Mouse (Mus musculus): ENCODE measurements at regions not wholly inside any gene's neighbourhood (a gene's known extent, or its start where the extent isn't known, plus 50 kb on each side); places are given as distances from the start of the nearest gene placed in this dataset.

DNA sequence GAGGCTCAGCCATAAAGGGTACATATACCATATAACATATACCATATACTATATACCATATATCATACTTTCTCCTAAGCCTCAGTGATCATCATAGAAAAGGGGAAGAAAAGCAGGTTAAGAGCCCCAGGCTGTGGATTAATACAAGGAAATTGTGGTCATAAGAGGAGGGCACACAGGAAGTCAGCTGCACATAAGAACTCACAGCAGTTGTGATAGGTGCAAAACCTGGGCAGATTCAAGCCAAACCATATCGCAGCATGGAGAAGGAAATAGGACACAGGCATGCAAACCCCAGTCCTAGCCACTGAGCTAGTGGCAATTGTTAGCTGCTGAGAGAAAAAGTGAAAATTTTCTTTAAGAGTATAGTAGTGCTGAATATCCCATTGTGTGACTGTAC, 228.3 kb upstream of the Adgrl3 start:
- no peaks in the 10 kb centered on the region for H3K79me2 ChIP-seq (replicated peaks; ENCODE audit: control insufficient read depth, extremely low read depth, insufficient read depth, poor library complexity, severe bottlenecking)
- H3K36me3 ChIP-seq (replicated peaks in 1 of 2; ENCODE audit: control insufficient read depth in 1 of 2, insufficient read depth in 1 of 2, low read length in 1 of 2) = no peaks in the 10 kb centered on the region
- no peak overlapping the region for H3K4me2 ChIP-seq (ENCODE audit: insufficient read depth, low read depth, poor library complexity, severe bottlenecking)
- H3K4me3 ChIP-seq (replicated peaks in 1 of 3; ENCODE audit: low read depth in 2 of 3, low read length in 2 of 3, poor library complexity in 1 of 3) = no peak overlapping the region
- no peak for TF ChIP-seq MAZ (IDR thresholded peaks at IDR 0.05; ENCODE audit: low read depth, low read length)
- no peak for TF ChIP-seq ZKSCAN1 (IDR thresholded peaks at IDR 0.05; ENCODE audit: borderline replicate concordance, low read depth, low read length)
- no peak for TF ChIP-seq GABPA (IDR thresholded peaks at IDR 0.05; ENCODE audit: insufficient replicate concordance, low read depth, low read length)
- no peak for TF ChIP-seq MXI1 (IDR thresholded peaks at IDR 0.05; ENCODE audit: low read depth, low read length)
- no peak for TF ChIP-seq TCF12 (IDR thresholded peaks at IDR 0.05; ENCODE audit: low read depth, low read length)
- no peak for TF ChIP-seq ZC3H11A (IDR thresholded peaks at IDR 0.05; ENCODE audit: low read depth, low read length)
- TF ChIP-seq CTCF (conservative IDR thresholded peaks at IDR 0.05 in 1 of 2, IDR thresholded peaks at IDR 0.05 in 1 of 2; ENCODE audit: low read depth in 2 of 2, low read length in 2 of 2) = no peak
- no peak for TF ChIP-seq ELF1 (IDR thresholded peaks at IDR 0.05; ENCODE audit: low read depth, low read length)
- TF ChIP-seq SIN3A (IDR thresholded peaks at IDR 0.05; ENCODE audit: low read length) = no peak
- no peak for TF ChIP-seq CHD2 (IDR thresholded peaks at IDR 0.05; ENCODE audit: low read length)
- TF ChIP-seq JUND (conservative IDR thresholded peaks at IDR 0.05; ENCODE audit: low read depth, low read length) = no peak
- no peak for TF ChIP-seq CHD1 (IDR thresholded peaks at IDR 0.05; ENCODE audit: low read depth, low read length)
- TF ChIP-seq NELFE (IDR thresholded peaks at IDR 0.05; ENCODE audit: low read depth, low read length) = no peak
- no peak for TF ChIP-seq MYC (IDR thresholded peaks at IDR 0.05; ENCODE audit: low read depth, low read length)
- TF ChIP-seq ZMIZ1 (IDR thresholded peaks at IDR 0.05; ENCODE audit: low read depth, low read length) = no peak
- TF ChIP-seq USF1 (IDR thresholded peaks at IDR 0.05; ENCODE audit: low read depth, low read length) = no peak
- TF ChIP-seq PAX5 (IDR thresholded peaks at IDR 0.05; ENCODE audit: low read length) = no peak
- no peak for TF ChIP-seq MAFK (IDR thresholded peaks at IDR 0.05; ENCODE audit: insufficient replicate concordance, low read length)
- TF ChIP-seq BHLHE40 (IDR thresholded peaks at IDR 0.05; ENCODE audit: low read depth, low read length) = no peak
- no peak for TF ChIP-seq ZNF384 (IDR thresholded peaks at IDR 0.05; ENCODE audit: low read depth, low read length)
- H3K9me3 ChIP-seq (replicated peaks; ENCODE audit: low read length) = no peaks in the 10 kb centered on the region
- H3K4me1 ChIP-seq (ENCODE audit: control insufficient read depth in 1 of 2, insufficient read depth in 2 of 2) = peaks cover 0 to 4% of the 10 kb centered on the region in 2 experiments; a peak in 2 of 4 replicates
- in situ Hi-C loops (cut with MboI; ENCODE audit: low pct_ligation_motif_present, low pct_unique_long_range_greater_than_20kb, low sequenced_read_pairs) (no loop called here), dilution Hi-C loops (cut with MboI; ENCODE audit: extremely low pct_ligation_motif_present, extremely low pct_unique_long_range_greater_than_20kb, low sequenced_read_pairs) (no loop called here)
- H3K27ac ChIP-seq (ENCODE audit: insufficient read depth, low read depth) = no peak overlapping the region
- no peaks in the 10 kb centered on the region for H3K27me3 ChIP-seq (replicated peaks)
- no peak overlapping the region for H3K9ac ChIP-seq (ENCODE audit: insufficient read depth, low read depth)
- peak; percentile 4 for DNase-seq (ENCODE audit: extremely low read depth)

DNA sequence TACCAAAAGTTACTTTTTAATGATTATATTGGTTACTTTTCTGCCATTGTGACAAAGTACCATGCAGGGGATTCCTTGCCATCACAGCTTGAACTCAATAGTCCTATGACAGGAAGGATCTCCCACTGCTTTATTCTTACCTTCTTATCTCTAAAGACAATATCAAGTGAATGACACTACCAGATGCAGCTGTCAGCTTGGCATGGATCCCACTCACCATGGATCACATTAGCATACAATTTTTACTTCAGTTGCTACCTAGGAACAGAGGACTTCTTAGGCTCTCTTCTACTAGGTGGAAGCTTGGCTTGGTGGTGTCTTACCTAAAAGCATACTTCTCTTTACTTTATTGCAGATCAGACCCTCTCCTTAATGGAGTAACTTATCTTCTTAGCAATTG, 220.2 kb upstream of the Adgrl3 start:
- Histone ChIP-seq H3K9ac (ENCODE audit: insufficient read depth, low read depth) (no peak overlapping the region), H3K79me2 (replicated peaks; ENCODE audit: control insufficient read depth, extremely low read depth, insufficient read depth, poor library complexity, severe bottlenecking) (no peaks in the 10 kb centered on the region), H3K4me3 (replicated peaks in 1 of 3; ENCODE audit: low read depth in 2 of 3, low read length in 2 of 3, poor library complexity in 1 of 3) (no peak overlapping the region), H3K4me1 (ENCODE audit: control insufficient read depth in 1 of 2, insufficient read depth in 2 of 2) (no peaks in the 10 kb centered on the region), H3K27ac (ENCODE audit: insufficient read depth, low read depth) (no peak overlapping the region), H3K9me3 (replicated peaks; ENCODE audit: low read length) (no peaks in the 10 kb centered on the region), H3K27me3 (replicated peaks) (no peaks in the 10 kb centered on the region), H3K36me3 (replicated peaks in 1 of 2; ENCODE audit: control insufficient read depth in 1 of 2, insufficient read depth in 1 of 2, low read length in 1 of 2) (no peaks in the 10 kb centered on the region), H3K4me2 (ENCODE audit: insufficient read depth, low read depth, poor library complexity, severe bottlenecking) (no peak overlapping the region)
- in situ Hi-C loops (cut with MboI; ENCODE audit: low pct_ligation_motif_present, low pct_unique_long_range_greater_than_20kb, low sequenced_read_pairs) = no loop called here
- dilution Hi-C loops (cut with MboI; ENCODE audit: extremely low pct_ligation_motif_present, extremely low pct_unique_long_range_greater_than_20kb, low sequenced_read_pairs) = no loop called here
- no peak for TF ChIP-seq IRF4 (IDR thresholded peaks at IDR 0.05; ENCODE audit: low read depth, low read length)
- TF ChIP-seq RCOR1 (conservative IDR thresholded peaks at IDR 0.05; ENCODE audit: low read depth, low read length) = no peak
- no peak for TF ChIP-seq UBTF (IDR thresholded peaks at IDR 0.05; ENCODE audit: low read depth, low read length)
- TF ChIP-seq POLR2A (IDR thresholded peaks at IDR 0.05; ENCODE audit: low read depth, low read length) = no peak
- TF ChIP-seq GABPA (IDR thresholded peaks at IDR 0.05; ENCODE audit: insufficient replicate concordance, low read depth, low read length) = no peak
- TF ChIP-seq TCF12 (IDR thresholded peaks at IDR 0.05; ENCODE audit: low read depth, low read length) = no peak
- TF ChIP-seq ELF1 (IDR thresholded peaks at IDR 0.05; ENCODE audit: low read depth, low read length) = no peak
- TF ChIP-seq MYC (IDR thresholded peaks at IDR 0.05; ENCODE audit: low read depth, low read length) = no peak
- no peak for TF ChIP-seq CHD2 (IDR thresholded peaks at IDR 0.05; ENCODE audit: low read length)
- no peak for TF ChIP-seq MEF2A (IDR thresholded peaks at IDR 0.05; ENCODE audit: borderline replicate concordance, low read depth, low read length)
- no peak for TF ChIP-seq PAX5 (IDR thresholded peaks at IDR 0.05; ENCODE audit: low read length)
- TF ChIP-seq JUND (conservative IDR thresholded peaks at IDR 0.05; ENCODE audit: low read depth, low read length) = no peak
- TF ChIP-seq RAD21 (IDR thresholded peaks at IDR 0.05; ENCODE audit: low read depth, low read length) = no peak
- TF ChIP-seq MAZ (IDR thresholded peaks at IDR 0.05; ENCODE audit: low read depth, low read length) = no peak
- no peak for TF ChIP-seq ETS1 (conservative IDR thresholded peaks at IDR 0.05; ENCODE audit: low read depth, low read length)
- TF ChIP-seq MXI1 (IDR thresholded peaks at IDR 0.05; ENCODE audit: low read depth, low read length) = no peak
- TF ChIP-seq USF2 (conservative IDR thresholded peaks at IDR 0.05; ENCODE audit: low read depth, low read length) = no peak
- DNase-seq (ENCODE audit: extremely low read depth) = no peak

Measured in CH12.LX (cell line).